Mouse (Mus musculus): ENCODE measurements at regions not wholly inside any gene's neighbourhood (a gene's known extent, or its start where the extent isn't known, plus 50 kb on each side); places are given as distances from the start of the nearest gene placed in this dataset.

GRCm38 (mm10) chr1:73456359-73457062 lies 440.8 kb upstream of the Tnp1 start:
- no peak for DNase-seq (ENCODE audit: low read depth, low spot score)

DNA sequence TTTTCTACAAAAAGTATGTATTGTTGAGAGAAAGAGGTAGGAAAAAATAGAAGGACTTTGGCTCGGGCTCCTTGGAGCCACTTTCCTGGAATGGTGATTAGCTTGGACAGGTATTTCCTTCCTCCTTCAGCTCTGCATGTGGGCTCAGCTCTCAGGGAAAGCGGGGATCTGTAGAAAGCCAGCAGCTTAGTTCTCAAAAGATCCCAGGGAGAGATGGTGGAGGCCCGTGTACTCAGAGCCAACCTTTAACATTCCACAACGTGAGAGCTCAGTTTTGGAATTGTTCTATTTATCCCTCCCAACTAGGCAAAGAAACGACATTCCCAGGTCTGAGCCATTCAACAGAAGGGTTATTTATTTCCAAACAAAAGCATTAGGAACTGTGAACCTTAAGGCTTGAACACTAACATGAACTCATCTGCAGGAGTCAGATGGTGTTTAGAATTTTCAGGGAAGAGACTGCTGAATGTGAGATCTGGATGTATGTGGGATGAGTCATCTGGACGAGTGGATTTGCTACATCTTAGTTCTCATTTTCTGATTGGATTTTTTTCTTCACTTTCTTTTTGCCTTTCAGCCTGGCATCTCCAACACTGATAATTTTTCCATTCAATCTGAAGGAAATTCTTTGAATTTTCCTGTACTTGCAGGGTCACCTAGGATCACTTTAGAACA lies 428.6 kb upstream of the Tnp1 start:
- no peak for DNase-seq (ENCODE audit: low read depth, low spot score)

GRCm38 (mm10) chr1:73438385-73438784 lies 422.7 kb upstream of the Tnp1 start:
- no peak for DNase-seq (ENCODE audit: low read depth, low spot score)

GRCm38 (mm10) chr1:73428101-73428500 lies 412.4 kb upstream of the Tnp1 start:
- DNase-seq (ENCODE audit: low read depth, low spot score): no peak

DNA sequence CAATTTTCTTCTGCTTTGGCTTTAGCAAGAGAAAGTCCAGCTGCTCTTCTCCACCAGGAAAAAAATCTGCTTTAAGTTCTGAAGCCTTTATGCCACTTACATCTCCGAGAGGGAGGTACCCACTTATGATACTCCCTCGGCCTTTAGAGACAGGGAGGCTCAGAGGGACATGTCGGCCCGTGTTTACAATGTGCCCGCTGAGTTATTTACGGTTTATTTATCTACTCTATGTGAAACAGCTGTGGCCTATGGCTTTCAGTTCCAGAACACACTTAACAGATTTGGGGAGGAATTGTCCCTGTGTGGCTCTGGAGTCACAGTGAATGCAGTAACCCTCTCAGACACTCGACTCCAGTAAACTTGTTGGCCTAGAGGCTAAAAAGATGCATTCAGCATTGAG lies 409.3 kb upstream of the Tnp1 start:
- no peak for DNase-seq (ENCODE audit: low read depth, low spot score)

GRCm38 (mm10) chr1:73418196-73418595 lies 402.5 kb upstream of the Tnp1 start:
- DNase-seq (ENCODE audit: low read depth, low spot score): no peak

- DNase-seq (ENCODE audit: low read depth, low spot score): no peak
Observed at GRCm38 (mm10) chr1:73411452-73411851, 395.7 kb upstream of the Tnp1 start.

DNA sequence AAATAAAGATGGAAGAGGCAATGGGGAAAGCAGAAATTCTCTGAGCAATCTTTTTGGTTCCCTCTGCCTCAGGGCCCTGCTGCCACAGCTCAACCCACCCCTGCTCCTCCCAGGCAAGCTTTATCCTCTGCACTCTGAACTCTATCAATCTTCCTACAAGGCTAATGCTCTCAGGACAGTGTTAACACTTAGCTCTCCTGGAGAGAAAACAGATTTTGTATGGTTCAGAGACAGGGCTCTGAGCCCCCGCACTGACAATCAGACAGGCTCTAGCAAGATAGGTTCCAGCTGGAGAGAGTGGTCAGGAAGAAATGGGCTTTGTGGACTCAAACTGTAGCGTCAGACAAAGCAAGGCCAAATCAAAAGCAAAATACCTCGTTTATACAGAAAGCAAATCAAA lies 383.5 kb upstream of the Tnp1 start:
- DNase-seq (ENCODE audit: low read depth, low spot score): no peak

- no peak for DNase-seq (ENCODE audit: low read depth, low spot score)
Observed at GRCm38 (mm10) chr1:73395034-73395433, 379.3 kb upstream of the Tnp1 start.

DNA sequence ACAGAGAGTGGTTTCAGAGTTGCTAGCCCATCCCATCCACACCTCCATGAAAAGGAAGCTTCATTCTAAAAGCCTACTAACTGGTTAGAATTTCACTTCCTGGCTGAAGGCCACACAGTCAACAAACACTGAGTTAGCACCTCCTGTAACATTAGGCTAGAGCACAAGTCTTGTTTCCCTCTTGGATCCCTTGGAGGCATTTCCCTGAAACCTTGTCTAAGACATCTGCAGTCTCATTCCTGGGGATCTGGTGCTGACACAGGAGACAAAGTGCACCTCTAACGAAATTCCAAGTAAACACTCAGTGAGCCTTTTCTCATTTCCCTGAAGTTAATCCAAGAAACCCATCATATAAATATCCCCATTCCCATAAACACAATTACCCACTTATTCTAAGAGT lies 378.8 kb upstream of the Tnp1 start:
- DNase-seq (ENCODE audit: low read depth, low spot score): no peak

GRCm38 (mm10) chr1:73392077-73392476 lies 376.4 kb upstream of the Tnp1 start:
- DNase-seq (ENCODE audit: low read depth, low spot score): no peak

- peak; percentile 85 for DNase-seq (ENCODE audit: low read depth, low spot score)
Observed at GRCm38 (mm10) chr1:73389976-73390375, 374.3 kb upstream of the Tnp1 start.

DNA sequence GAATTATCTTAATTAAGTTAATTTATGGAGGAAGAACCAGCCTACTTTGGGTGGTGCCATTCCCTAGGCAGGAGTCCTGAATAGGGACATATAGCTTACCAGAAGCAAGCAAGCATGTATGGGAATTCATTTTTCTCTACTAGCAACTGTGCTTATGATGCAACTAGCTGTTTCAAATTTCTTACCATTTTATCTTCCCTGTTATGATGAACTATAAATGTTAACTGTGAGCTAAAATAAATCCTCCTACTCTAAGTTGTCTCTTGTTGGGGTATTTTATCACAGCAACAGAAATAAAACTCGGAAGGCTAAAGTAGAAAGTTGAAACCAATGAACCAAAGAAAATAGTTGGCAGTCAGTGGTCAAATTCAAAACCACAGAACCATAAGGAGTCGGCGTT lies 373.5 kb upstream of the Tnp1 start:
- DNase-seq (ENCODE audit: low read depth, low spot score): no peak

- no peak for DNase-seq (ENCODE audit: low read depth, low spot score)
Observed at GRCm38 (mm10) chr1:73381578-73381977, 365.9 kb upstream of the Tnp1 start.

GRCm38 (mm10) chr1:73374531-73375375 lies 359.0 kb upstream of the Tnp1 start:
- DNase-seq (ENCODE audit: low read depth, low spot score): no peak

DNA sequence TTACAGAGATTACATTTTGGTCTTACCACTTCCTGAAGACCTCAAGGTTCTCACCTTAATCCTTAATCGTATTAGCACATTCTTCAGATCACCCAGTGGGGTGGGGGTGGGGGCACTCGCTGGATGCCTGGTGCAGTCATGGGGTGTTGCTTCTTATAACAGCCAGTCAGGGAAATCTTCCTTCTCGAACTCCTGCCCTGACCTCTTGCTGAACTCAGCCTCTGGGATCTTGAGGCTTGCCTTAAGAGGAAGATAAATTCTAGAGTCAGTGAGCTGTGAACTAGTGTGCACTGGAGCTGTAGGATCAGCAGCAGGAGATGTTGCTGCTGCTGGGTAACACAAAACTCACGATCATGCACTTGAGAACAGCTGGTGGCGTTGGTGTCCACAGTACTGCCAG lies 352.5 kb upstream of the Tnp1 start:
- DNase-seq (ENCODE audit: low read depth, low spot score): no peak

DNA sequence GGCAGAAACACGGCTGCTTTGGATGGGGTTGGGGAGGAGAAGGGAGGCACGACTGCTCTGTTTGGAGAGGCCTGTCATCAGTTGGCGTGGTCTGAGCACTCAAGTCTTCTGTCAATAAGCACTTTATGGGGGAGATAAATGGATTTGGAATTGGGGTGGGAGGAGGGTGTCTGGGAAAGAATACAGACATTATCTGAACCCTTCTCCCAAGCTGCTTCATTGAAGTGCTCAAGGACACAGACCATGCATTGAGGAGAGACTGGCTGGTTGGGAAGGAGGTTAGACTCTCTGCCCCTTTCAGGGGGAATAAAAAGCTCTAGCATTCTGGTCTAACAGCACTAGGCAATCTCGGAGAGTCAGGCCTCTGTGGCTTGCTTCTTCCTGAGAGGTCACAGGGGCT lies 350.1 kb upstream of the Tnp1 start:
- DNase-seq (ENCODE audit: low read depth, low spot score): no peak

DNA sequence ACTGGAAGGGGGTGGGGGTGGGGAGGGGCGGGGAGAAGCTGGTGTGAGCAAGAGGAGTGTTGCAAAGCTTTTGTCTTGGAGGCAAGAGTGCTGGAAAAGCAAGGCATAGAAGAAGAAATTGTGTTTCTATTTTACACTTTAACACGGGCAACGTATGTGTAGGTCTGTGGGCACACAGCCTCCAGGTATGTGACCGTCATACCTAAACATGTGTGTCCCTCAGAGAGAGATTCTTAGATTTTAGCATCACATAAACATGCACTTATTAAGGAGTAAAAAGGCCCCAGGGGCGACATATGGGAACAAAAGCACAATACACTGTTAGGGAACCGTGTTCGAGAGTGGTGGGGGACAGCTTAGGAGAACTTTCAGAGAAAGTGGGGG lies 348.6 kb upstream of the Tnp1 start:
- no peak for DNase-seq (ENCODE audit: low read depth, low spot score)

DNA sequence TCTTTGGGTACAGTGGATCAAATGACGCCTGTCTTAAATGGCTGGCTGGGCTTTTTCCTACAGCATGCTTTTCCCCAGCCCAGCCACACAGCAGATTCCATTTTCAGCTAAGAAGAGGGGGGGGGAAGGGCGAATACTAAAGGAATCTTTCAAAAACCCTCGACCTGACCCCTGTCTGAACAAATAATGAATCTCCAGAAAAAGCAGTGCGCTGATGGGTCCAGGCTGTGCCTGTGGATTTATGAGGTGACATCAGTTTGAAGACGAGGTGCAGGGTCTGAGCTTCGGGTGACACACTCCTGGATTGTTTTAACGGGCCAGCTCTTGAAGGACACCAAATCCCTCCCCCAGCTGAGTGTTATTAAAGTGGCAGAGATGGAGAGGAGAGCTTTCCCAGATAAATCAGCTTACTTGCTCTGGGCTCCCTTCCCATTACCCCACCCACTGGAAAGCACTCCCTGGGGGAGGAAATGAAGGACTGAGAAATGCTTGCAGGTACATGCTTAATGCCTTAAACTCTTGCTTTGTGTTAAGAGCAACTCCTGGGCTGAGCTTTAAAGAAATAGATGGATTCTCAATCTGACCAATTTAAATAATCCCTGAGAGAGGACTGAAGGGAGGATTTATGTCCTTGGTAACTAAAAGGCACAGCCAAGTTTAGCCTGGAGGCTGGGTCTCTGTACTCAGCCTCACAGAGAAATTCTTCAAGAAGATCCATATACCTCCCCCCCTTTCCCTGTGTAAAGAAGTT lies 348.0 kb upstream of the Tnp1 start:
- peak; percentile 12 for DNase-seq (ENCODE audit: low read depth, low spot score)

DNA sequence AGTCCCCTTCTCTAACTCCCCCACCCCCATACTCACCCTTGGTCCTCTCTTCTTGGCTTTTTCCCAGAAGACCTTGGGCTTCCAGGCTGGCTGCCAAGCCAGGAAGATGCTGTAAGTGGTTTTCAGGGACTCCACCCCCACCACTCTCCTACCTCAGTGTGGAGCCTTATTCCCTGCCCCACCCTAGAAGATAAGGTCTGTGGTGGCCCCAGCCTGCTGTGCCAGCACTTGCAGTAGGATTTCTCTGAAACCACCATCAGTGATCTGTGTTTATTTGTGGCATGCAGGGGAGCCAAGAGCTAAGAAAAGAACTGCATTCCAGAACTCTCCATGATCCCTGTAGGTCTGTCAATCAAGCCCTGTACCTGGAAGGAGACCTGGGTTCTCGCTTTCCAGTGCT lies 346.4 kb upstream of the Tnp1 start:
- DNase-seq (ENCODE audit: low read depth, low spot score): no peak

GRCm38 (mm10) chr1:73361300-73361699 lies 345.6 kb upstream of the Tnp1 start:
- DNase-seq (ENCODE audit: low read depth, low spot score): no peak

DNA sequence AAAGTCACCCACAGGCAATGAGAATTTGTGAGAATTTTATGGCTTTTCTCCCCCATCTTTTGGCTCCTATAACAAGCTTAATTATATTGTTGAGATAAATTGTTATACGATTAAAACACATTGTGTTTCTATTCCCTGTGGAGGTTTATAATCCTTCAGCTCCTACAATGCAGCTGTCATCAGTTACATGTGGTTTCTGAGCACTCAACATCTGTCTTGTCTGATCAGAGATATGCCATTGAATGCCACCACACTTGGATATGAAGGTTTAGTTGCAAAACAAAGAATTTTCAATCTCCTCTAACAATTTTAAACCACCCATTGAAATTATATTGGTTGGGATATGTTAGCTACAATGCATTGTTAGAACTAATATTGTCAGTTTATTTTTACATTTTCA lies 338.7 kb upstream of the Tnp1 start:
- DNase-seq (ENCODE audit: low read depth, low spot score): no peak

All from ES-CJ7 (cell line).